Mouse (Mus musculus) heart, adult 2 months (tissue): ENCODE results near the gene Dupd1.

Source experiments
- CTCF ChIP-seq: fragments of 200-600 bp; IDR thresholded peaks from 2 replicates; pipeline ENCODE4 v1.8.1; 2022; ENCODE audit warnings: antibody characterized with exemption, mild to moderate bottlenecking, moderate library complexity
- EP300 ChIP-seq: fragments of 200-500 bp; IDR thresholded peaks from 2 replicates; pipeline ENCODE4 v1.6.1; 2011; ENCODE audit warnings: low read depth, low read length, control low read depth; ENCODE audit not compliant: insufficient read depth
- POLR2A ChIP-seq: fragments of 200-500 bp; IDR thresholded peaks from 2 replicates; pipeline ENCODE4 v1.6.1; 2011; ENCODE audit warnings: mild to moderate bottlenecking, low read depth, low read length, control low read depth; ENCODE audit not compliant: insufficient read depth

DNA sequence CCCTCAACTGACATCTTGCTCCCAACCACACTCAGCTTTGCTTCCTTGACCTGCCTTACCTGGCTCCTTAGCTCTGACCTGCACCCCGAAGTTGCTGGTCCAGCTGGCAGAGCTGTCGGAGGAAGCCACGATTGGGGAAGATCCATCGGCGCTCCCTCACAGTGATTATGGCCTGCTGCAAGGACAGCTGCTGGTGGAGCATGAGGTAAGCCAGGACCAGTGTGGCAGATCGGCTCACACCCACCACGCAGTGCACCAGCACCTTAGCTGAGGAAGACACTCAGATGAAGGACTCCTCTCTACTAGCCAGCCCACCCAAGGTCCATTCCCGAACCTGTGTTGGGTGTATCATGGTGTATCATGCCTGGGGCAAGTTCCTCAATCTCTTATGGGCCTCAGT lies 31.9 kb upstream of the Dupd1 start:
- TF ChIP-seq EP300 (no peak), POLR2A (no peak), CTCF (no peak)
